Mouse (Mus musculus): ENCODE measurements at regions not wholly inside any gene's neighbourhood (a gene's known extent, or its start where the extent isn't known, plus 50 kb on each side); places are given as distances from the start of the nearest gene placed in this dataset.

- Histone ChIP-seq H3K4me1 (ENCODE audit: control insufficient read depth, insufficient read depth, low read length) (no peaks in the 10 kb centered on the region), H3K36me3 (ENCODE audit: control insufficient read depth, insufficient read depth, low read length) (no peaks in the 10 kb centered on the region)
- 89% methylated on average over 2 of the region's 2 CpGs for WGBS
These were observed 451.0 kb downstream of the Rps24 start for GRCm38 (mm10) chr14:24937876-24938275.

DNA sequence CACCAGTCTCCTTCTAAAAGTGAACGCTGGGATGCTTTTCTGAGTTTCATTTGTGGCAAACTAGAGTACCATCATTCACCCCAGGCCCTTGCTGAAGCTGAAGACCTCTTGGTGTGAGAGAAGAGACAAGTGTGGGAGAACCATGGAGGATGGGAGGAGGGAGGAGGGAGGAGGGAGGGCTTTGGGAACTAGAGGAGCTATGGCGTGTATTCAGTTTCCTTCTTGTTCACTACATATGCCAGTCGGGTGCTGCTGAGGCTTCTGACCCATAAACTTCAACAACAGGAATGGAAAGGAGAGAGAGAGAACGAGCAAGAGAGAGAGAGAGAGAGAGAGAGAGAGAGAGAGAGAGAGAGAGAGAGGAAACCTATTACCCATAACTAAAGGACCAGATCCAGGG lies 452.1 kb downstream of the Rps24 start:
- WGBS = 71% methylated on average over 4 of the region's 4 CpGs
- H3K4me3 ChIP-seq (ENCODE audit: low read length) = no peak overlapping the region
- H3K27me3 ChIP-seq (replicated peaks; ENCODE audit: control insufficient read depth, insufficient read depth, low read length) = no peaks in the 10 kb centered on the region
- H3K4me2 ChIP-seq (ENCODE audit: low read depth, low read length) = no peak overlapping the region
- no peak for ATAC-seq
- no peaks in the 10 kb centered on the region for H3K9me3 ChIP-seq (ENCODE audit: control insufficient read depth, low read length)
- no peaks in the 10 kb centered on the region for H3K4me1 ChIP-seq (ENCODE audit: control insufficient read depth, insufficient read depth, low read length)
- no peak overlapping the region for H3K27ac ChIP-seq (ENCODE audit: low read length)
- H3K36me3 ChIP-seq (ENCODE audit: control insufficient read depth, insufficient read depth, low read length) = no peaks in the 10 kb centered on the region
- no peak overlapping the region for H3K9ac ChIP-seq (ENCODE audit: low read depth, low read length)

More at GRCm38 (mm10) chr14:24937876-24938275, 451.0 kb downstream of the Rps24 start:
- Histone ChIP-seq H3K9me3 (ENCODE audit: control insufficient read depth, low read length) (no peaks in the 10 kb centered on the region), H3K9ac (ENCODE audit: low read depth, low read length) (no peak overlapping the region), H3K27ac (ENCODE audit: low read length) (no peak overlapping the region), H3K27me3 (replicated peaks; ENCODE audit: control insufficient read depth, insufficient read depth, low read length) (no peaks in the 10 kb centered on the region), H3K4me3 (ENCODE audit: low read length) (no peak overlapping the region), H3K4me2 (ENCODE audit: low read depth, low read length) (no peak overlapping the region)
- no peak for ATAC-seq

DNA sequence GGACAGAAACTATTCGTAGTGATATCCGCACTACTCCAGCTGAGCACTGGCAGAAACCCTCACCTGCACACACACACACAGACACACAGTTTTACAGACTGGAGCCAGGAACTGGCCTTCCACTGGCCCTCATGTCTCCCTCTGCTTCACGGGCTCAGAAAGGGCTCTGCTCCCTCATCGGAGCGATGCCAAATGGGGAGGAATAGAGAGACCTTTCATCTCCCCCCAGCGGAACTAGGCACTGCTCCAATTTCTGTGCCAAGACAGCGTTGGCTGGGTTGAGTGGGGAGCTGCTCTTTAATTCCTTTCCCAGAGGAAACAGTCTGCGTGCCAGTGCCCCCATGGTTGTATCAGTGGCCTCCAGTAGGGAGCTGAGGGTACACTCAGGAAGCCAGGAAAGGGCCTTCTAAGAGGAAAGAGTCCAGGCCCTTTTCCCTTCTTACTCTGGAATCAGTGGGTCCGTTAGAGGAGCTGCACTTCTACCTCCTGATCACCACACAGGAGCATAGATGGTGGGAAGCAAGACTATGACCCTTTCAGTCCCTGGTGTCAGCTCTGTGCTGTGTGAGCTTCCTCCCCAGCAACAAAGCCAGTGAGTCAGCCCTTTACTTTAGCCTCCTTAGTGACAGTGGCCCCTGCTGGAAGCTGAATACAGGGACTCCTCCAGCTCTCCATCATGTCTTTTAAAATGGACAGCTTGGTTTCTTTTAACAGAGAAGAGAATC lies 452.7 kb downstream of the Rps24 start:
- H3K4me3 ChIP-seq (ENCODE audit: low read length) = no peak overlapping the region
- no peak overlapping the region for H3K4me2 ChIP-seq (ENCODE audit: low read depth, low read length)
- no peaks in the 10 kb centered on the region for H3K4me1 ChIP-seq (ENCODE audit: control insufficient read depth, insufficient read depth, low read length)
- no peak overlapping the region for H3K9ac ChIP-seq (ENCODE audit: low read depth, low read length)
- H3K27me3 ChIP-seq (replicated peaks; ENCODE audit: control insufficient read depth, insufficient read depth, low read length) = no peaks in the 10 kb centered on the region
- no peaks in the 10 kb centered on the region for H3K9me3 ChIP-seq (ENCODE audit: control insufficient read depth, low read length)
- H3K27ac ChIP-seq (ENCODE audit: low read length) = no peak overlapping the region
- WGBS = 76% methylated on average over 9 of the region's 9 CpGs
- no peak for ATAC-seq
- no peaks in the 10 kb centered on the region for H3K36me3 ChIP-seq (ENCODE audit: control insufficient read depth, insufficient read depth, low read length)

GRCm38 (mm10) chr14:24945716-24946115 lies 458.8 kb downstream of the Rps24 start:
- no peak for ATAC-seq
- H3K27me3 ChIP-seq (replicated peaks; ENCODE audit: control insufficient read depth, insufficient read depth, low read length) = no peaks in the 10 kb centered on the region
- H3K36me3 ChIP-seq (ENCODE audit: control insufficient read depth, insufficient read depth, low read length) = no peaks in the 10 kb centered on the region
- H3K9me3 ChIP-seq (ENCODE audit: control insufficient read depth, low read length) = no peaks in the 10 kb centered on the region
- H3K4me2 ChIP-seq (ENCODE audit: low read depth, low read length) = no peak overlapping the region
- H3K27ac ChIP-seq (ENCODE audit: low read length) = no peak overlapping the region
- H3K9ac ChIP-seq (ENCODE audit: low read depth, low read length) = no peak overlapping the region
- no peak overlapping the region for H3K4me3 ChIP-seq (ENCODE audit: low read length)
- no peaks in the 10 kb centered on the region for H3K4me1 ChIP-seq (ENCODE audit: control insufficient read depth, insufficient read depth, low read length)
- WGBS = 39% methylated on average over 2 of the region's 2 CpGs

DNA sequence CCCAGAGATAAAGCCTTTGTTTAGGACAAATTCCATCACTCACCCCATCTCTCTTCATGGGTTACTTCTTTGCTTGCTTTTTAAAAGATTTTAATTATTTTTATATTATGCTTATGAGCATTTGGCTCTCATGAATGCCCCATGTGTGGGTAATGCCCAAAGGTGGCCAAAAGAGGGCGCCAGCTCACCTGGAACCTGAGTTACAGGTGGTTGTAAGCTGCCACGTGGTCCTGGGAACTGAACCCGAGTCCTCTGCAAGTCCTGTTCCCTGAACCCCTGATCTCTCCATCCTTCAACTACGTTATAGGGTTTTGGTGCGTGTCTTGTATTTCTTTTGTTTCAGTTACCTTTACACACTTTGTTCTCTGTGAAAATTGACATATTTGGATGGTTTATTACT lies 460.2 kb downstream of the Rps24 start:
- 76% methylated on average over 5 of the region's 5 CpGs for WGBS
- no peaks in the 10 kb centered on the region for H3K36me3 ChIP-seq (ENCODE audit: control insufficient read depth, insufficient read depth, low read length)
- H3K9me3 ChIP-seq (ENCODE audit: control insufficient read depth, low read length) = no peaks in the 10 kb centered on the region

GRCm38 (mm10) chr14:24955891-24956410 lies 469.0 kb downstream of the Rps24 start:
- no peaks in the 10 kb centered on the region for H3K9me3 ChIP-seq (ENCODE audit: control insufficient read depth, low read length)

More for the DNA sequence above, 460.2 kb downstream of the Rps24 start:
- Histone ChIP-seq H3K9ac (ENCODE audit: low read depth, low read length) (no peak overlapping the region), H3K4me3 (ENCODE audit: low read length) (no peak overlapping the region), H3K4me2 (ENCODE audit: low read depth, low read length) (no peak overlapping the region), H3K27me3 (replicated peaks; ENCODE audit: control insufficient read depth, insufficient read depth, low read length) (no peaks in the 10 kb centered on the region), H3K27ac (ENCODE audit: low read length) (no peak overlapping the region), H3K4me1 (ENCODE audit: control insufficient read depth, insufficient read depth, low read length) (no peaks in the 10 kb centered on the region)
- no peak for ATAC-seq

GRCm38 (mm10) chr14:24956528-24957210 lies 469.7 kb downstream of the Rps24 start:
- no peak overlapping the region for H3K27ac ChIP-seq (ENCODE audit: low read length)
- no peaks in the 10 kb centered on the region for H3K9me3 ChIP-seq (ENCODE audit: control insufficient read depth, low read length)
- no peak for ATAC-seq
- H3K4me1 ChIP-seq (ENCODE audit: control insufficient read depth, insufficient read depth, low read length) = peaks cover 2% of the 10 kb centered on the region; the same call in 1 of the 2 replicates
- H3K36me3 ChIP-seq (ENCODE audit: control insufficient read depth, insufficient read depth, low read length) = no peaks in the 10 kb centered on the region
- no peak overlapping the region for H3K4me3 ChIP-seq (ENCODE audit: low read length)
- no peak overlapping the region for H3K9ac ChIP-seq (ENCODE audit: low read depth, low read length)
- WGBS = 50% methylated on average over 2 of the region's 2 CpGs
- no peak overlapping the region for H3K4me2 ChIP-seq (ENCODE audit: low read depth, low read length)
- no peaks in the 10 kb centered on the region for H3K27me3 ChIP-seq (replicated peaks; ENCODE audit: control insufficient read depth, insufficient read depth, low read length)

More at GRCm38 (mm10) chr14:24955891-24956410, 469.0 kb downstream of the Rps24 start:
- Histone ChIP-seq H3K9ac (ENCODE audit: low read depth, low read length) (no peak overlapping the region), H3K36me3 (ENCODE audit: control insufficient read depth, insufficient read depth, low read length) (no peaks in the 10 kb centered on the region), H3K27ac (ENCODE audit: low read length) (no peak overlapping the region), H3K4me2 (ENCODE audit: low read depth, low read length) (no peak overlapping the region), H3K4me3 (ENCODE audit: low read length) (no peak overlapping the region), H3K27me3 (replicated peaks; ENCODE audit: control insufficient read depth, insufficient read depth, low read length) (no peaks in the 10 kb centered on the region), H3K4me1 (ENCODE audit: control insufficient read depth, insufficient read depth, low read length) (0 out of 2 replicates have a peak, but pooled peaks cover 2% of the 10 kb centered on the region)
- WGBS = 77% methylated on average over 11 of the region's 11 CpGs
- no peak for ATAC-seq

DNA sequence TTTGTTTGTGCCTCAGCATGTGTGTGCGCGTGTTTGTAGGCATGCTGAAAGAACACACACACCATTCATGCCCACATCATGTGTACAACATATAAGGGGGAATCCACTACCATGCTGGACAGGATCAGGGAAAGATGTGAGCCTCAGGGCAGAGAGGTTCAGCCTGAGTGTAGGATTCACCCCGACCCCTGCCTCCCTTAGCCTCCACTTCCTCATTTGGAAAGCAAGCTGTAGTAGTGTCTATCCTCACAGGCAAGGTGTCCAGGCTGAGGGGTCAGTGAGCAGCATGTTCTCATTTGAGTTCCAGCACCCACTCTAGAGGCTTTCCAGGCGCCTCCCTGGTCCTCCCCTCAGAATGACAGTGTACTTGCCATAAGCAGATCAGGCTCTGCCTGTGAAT lies 470.5 kb downstream of the Rps24 start:
- Histone ChIP-seq H3K4me2 (ENCODE audit: low read depth, low read length) (no peak overlapping the region), H3K27ac (ENCODE audit: low read length) (no peak overlapping the region), H3K4me3 (ENCODE audit: low read length) (no peak overlapping the region), H3K27me3 (replicated peaks; ENCODE audit: control insufficient read depth, insufficient read depth, low read length) (no peaks in the 10 kb centered on the region), H3K36me3 (ENCODE audit: control insufficient read depth, insufficient read depth, low read length) (no peaks in the 10 kb centered on the region), H3K9me3 (ENCODE audit: control insufficient read depth, low read length) (no peaks in the 10 kb centered on the region), H3K9ac (ENCODE audit: low read depth, low read length) (no peak overlapping the region), H3K4me1 (ENCODE audit: control insufficient read depth, insufficient read depth, low read length) (peaks cover 2% of the 10 kb centered on the region; the same call in 1 of the 2 replicates)
- 80% methylated on average over 4 of the region's 4 CpGs for WGBS
- no peak for ATAC-seq

DNA sequence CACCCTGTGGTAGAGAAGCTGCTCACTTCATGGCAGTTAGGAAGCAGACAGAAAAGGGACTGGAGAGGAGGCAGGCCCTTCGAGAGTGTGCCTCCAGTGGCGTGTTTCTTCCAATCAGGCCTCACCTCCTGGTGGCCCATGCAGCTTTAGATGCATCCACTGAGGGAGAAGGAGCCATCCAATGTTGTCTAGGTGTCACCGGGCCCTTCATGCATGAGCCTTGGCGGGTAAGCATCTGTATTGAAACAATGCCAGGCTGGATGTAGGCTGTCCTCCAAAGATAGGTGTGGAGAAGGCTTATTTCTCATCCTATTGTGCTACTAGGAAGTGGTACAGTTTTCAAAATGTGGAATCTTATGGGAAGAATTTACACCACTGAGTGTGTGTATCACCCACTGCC lies 471.9 kb downstream of the Rps24 start:
- no peak for ATAC-seq
- H3K27ac ChIP-seq (ENCODE audit: low read length) = no peak overlapping the region
- H3K4me2 ChIP-seq (ENCODE audit: low read depth, low read length) = no peak overlapping the region
- H3K9ac ChIP-seq (ENCODE audit: low read depth, low read length) = no peak overlapping the region
- no peak overlapping the region for H3K4me3 ChIP-seq (ENCODE audit: low read length)
- WGBS = 82% methylated on average over 4 of the region's 4 CpGs
- H3K4me1 ChIP-seq (ENCODE audit: control insufficient read depth, insufficient read depth, low read length) = peaks cover 2% of the 10 kb centered on the region; the same call in 1 of the 2 replicates
- no peaks in the 10 kb centered on the region for H3K9me3 ChIP-seq (ENCODE audit: control insufficient read depth, low read length)
- no peaks in the 10 kb centered on the region for H3K27me3 ChIP-seq (replicated peaks; ENCODE audit: control insufficient read depth, insufficient read depth, low read length)
- no peaks in the 10 kb centered on the region for H3K36me3 ChIP-seq (ENCODE audit: control insufficient read depth, insufficient read depth, low read length)

Data from intestine, embryonic 16.5 days (tissue).